Mouse (Mus musculus) 3134 (cell line): Measurements from ENCODE around the gene Amn.

ENCODE experiments used
- DNase-seq: peaks from one replicate; pipeline ENCODE4 v3.0.0-alpha.2; 2011; ENCODE audit warnings: low spot score; ENCODE audit not compliant: insufficient read length; ENCODE audit errors: extremely low read depth

The Amn gene

DNA sequence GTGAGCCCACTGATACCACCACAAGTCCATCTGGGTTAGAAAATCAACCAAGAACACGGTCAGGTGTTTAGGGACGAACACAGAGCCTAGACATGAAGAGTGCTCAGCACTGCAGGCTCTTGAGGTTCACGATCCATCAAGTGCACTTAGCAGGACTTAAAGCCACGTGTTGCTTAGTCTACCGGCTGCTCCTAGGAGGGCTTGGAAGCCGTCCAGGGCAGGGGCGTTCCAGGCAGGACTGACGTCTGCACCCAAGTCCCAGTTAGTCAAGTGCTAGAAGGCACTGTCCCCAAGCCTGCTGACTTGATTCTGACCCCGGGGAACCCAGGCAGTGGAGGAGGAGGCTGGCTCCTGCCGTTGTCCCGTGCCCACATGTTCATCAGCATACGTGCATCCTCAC is 49.7 kb downstream of the Amn start:
- DNase-seq: no peak

DNA sequence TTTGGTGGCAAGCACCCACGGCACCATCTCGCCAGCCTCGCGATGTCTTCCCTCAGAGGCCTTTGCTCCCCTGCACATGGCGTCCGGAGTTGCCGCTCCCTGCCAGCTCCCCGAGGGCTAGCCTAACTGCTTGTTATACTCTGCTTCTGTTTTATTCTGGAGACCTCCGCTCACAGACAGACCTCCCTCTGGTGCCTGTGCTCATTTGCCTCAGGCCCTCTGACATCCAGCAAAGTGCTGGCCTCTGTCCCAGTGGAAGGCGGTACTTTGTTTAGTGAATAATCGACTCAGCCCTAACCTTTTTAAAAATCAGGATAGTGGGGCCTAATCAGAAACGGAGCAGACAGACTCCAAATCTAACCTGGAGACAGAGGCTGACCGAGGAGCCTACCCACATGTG is 50.9 kb downstream of the Amn start:
- DNase-seq: no peak

DNA sequence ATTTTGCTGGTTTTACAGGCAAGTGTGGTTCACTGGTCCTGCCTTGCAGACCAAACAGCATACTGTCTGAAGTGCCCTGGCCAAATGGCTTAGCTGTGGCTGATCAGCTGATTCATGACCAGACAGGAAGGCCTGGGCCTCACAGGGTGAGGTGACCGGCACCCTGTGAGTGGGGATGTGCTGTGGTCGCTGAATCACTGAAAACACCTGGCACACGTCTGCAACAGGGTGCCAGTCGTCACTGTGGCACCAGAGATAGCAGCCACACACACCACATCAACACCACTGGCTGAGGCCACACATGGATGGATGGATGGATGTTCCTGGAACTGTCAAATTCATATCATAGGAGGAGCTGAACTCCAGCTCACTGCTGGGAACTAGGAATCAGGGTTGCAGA is 52.5 kb downstream of the Amn start:
- no peak for DNase-seq

DNA sequence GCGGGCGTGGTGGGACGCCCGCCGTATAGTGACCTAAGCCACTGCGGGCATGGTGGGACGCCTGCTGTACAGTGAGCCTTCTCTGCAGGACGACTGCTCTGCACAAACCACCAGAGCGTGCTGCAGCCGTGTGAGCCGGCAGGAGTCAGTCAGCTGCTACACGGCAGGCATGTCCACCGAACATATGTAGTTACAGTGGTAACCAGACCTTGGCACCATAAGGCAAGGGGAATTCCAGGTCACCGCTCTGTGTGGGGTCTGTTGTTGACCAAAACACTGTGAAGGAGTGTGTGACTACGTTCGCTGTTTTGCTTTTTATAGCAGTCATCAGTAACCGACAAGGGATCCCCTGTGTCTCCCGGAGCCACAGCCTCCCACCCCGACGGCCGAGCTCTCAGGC is 53.6 kb downstream of the Amn start:
- DNase-seq: no peak

DNA sequence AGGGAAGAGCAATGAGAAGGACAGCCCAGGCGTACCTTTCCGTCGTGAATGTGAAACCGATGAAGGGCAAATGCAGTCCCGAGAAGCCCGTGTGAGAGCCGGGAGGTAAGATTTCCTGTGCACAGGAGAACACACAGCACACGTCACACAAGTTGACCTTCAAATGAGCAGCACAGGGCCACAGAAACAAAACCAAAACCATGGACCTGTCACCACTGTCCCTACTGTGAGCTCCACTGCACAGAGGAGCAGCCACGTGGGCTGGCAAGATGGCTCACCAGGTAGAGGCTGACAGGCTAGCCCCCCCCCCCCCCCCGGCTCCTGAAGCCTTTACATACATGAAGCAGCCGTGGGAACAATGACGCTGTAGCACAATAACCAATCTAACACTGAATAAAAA is 54.1 kb downstream of the Amn start:
- DNase-seq: no peak

DNA sequence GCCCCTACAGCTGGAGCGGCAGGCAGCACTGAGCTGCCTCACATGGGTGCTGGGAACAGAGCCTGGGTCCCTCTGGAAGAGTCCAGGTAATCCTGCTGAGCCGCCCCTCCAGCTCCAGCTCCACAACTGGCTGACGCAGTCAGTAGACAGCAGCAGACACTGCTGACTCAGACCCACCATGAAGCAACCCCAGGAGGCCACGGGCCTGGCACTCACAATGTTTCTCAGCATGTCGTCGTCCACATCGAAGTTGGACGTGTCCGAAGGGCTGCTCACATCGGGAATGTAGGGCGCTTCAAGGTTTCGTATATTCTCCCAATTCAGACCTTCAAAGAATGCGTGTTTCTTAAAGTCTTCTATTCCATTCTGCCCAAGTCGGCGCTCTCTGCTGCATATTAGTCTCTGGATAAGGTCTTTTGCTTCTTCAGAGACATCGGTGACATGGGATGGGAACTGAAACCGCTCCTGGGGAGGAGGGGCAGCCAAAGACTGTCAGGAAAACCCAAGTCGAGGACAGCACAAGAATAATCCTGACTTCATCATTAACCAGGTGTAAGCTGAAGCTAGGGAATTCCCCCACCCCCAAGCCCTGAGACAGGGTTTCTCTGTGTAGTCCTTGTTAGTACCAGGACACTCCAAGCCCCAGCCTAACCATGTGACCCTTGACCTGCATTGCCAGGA is 55.0 kb downstream of the Amn start:
- DNase-seq: no peak
